Mouse (Mus musculus) megakaryocyte, embryonic 14.5 days (primary cell): ENCODE measurements around the gene Rnf182.

Experiments used
- FLI1 ChIP-seq: IDR thresholded peaks from 2 replicates; pipeline ENCODE4 v1.6.1; 2012; ENCODE audit warnings: low read length, inconsistent platforms, mixed read lengths
- GATA1 ChIP-seq: IDR thresholded peaks from 3 replicates; pipeline ENCODE4 v1.6.1; 2012; ENCODE audit warnings: mixed read lengths, low read length, inconsistent platforms, borderline replicate concordance

DNA sequence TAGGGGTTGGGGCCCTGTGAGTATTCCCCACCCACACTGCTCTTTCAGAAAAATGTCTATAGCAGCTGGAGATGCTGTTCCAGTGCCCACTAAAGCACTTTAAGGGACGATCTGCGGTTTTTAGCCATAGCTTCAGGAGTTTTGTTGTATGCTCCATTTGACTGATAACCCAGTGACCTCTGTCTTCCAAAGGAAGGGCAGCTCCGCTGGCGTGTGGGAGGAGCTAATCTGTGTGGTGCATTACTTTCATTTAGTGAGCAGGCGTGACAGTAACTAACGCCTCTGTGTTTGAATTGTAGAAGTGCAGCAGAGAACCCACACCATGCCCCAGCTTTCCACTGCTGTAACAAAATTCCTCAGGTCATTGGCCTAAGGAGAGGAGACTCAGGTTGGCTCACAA lies 38.6 kb downstream of the Rnf182 start:
- TF ChIP-seq GATA1, result no peak
- no peak for TF ChIP-seq FLI1
